Mouse (Mus musculus) liver, embryonic 13.5 days (tissue): ENCODE data around the gene Cys1. TPM values are rescaled to one million over a fixed set of nuclear protein-coding genes. Genes with fewer than 3 reads are reported as not detected.
"Not testable (repeated sequence)": the region's sequence is repeated elsewhere in the genome, so short reads cannot be mapped to it uniquely, and the experiment has no call there.

ENCODE experiments used
- ATAC-seq: fragments of 200-750 bp; cut with Nextera tagmentation; 2 replicates; pipeline ENCODE4 v1.8.0; 2017; ENCODE audit warnings: low read depth, mild to moderate bottlenecking, moderate number of reproducible peaks, moderate library complexity
- DNase-seq: peaks from one replicate; pipeline ENCODE4 v3.0.0; 2022
- H3K27ac ChIP-seq: fragments of 300-500 bp; sonication (generic); 2 replicates; pipeline ENCODE4 v1.5.1; 2015; ENCODE audit warnings: moderate library complexity, mild to moderate bottlenecking, inconsistent platforms
- H3K27me3 ChIP-seq: fragments of 300-500 bp; sonication (generic); 2 replicates; pipeline ENCODE4 v1.6.1; 2015; ENCODE audit warnings: mild to moderate bottlenecking, inconsistent platforms
- H3K36me3 ChIP-seq: fragments of 300-500 bp; sonication (generic); 2 replicates; pipeline ENCODE4 v1.6.1; 2015; ENCODE audit warnings: mild to moderate bottlenecking, inconsistent platforms
- H3K4me1 ChIP-seq: fragments of 300-500 bp; sonication (generic); replicated peaks from 2 replicates; pipeline ENCODE4 v1.6.1; 2015; ENCODE audit warnings: inconsistent platforms
- H3K4me2 ChIP-seq: fragments of 300-500 bp; sonication (generic); 2 replicates; pipeline ENCODE4 v1.6.1; 2015; ENCODE audit warnings: inconsistent platforms, mild to moderate bottlenecking, moderate library complexity
- H3K4me3 ChIP-seq: fragments of 300-500 bp; sonication (generic); replicated peaks from 2 replicates; pipeline ENCODE4 v1.5.1; 2015; ENCODE audit warnings: mild to moderate bottlenecking, inconsistent platforms
- H3K9ac ChIP-seq: fragments of 300-500 bp; sonication (generic); 2 replicates; pipeline ENCODE4 v1.6.1; 2015; ENCODE audit warnings: mild to moderate bottlenecking, inconsistent platforms
- H3K9me3 ChIP-seq: fragments of 300-500 bp; sonication (generic); replicated peaks from 2 replicates; pipeline ENCODE4 v1.6.1; 2016; ENCODE audit warnings: inconsistent platforms
- WGBS: fragments of 180-500 bp; shearing (Covaris S2); methylation state at CpG from one replicate; pipeline ENCODE4 v1.1.7; 2015; ENCODE audit not compliant: insufficient replicate concordance; 5-methylcytosine and 5-hydroxymethylcytosine counted together
- polyA plus RNA-seq: library from polyadenylated mRNA; unstranded; fragments of >200 nt; fragmentation: Nextera tagmentation; extraction: Ambion mirVana; gene quantifications from 2 replicates; pipeline ENCODE4 v1.2.1, GENCODE M21; 2015

Gene Cys1
- polyA plus RNA-seq, 1 experiment from 2014 or later: 0.38 TPM

GRCm38 (mm10) chr12:24709409-24709808 is 27.8 kb upstream of the Cys1 start:
- Histone ChIP-seq H3K4me3 (peak overlapping the region; percentile 79), H3K9me3 (no peaks in the 10 kb centered on the region), H3K27ac (peak overlapping the region; percentile 90), H3K4me2 (peak overlapping the region; percentile 82), H3K36me3 (peaks cover 56% of the 10 kb centered on the region), H3K27me3 (no peaks in the 10 kb centered on the region), H3K4me1 (peaks cover 76% of the 10 kb centered on the region), H3K9ac (peak overlapping the region; percentile 88)
- no peak for ATAC-seq
- no peak for DNase-seq
- WGBS: 7% methylated on average over 6 of the region's 6 CpGs

DNA sequence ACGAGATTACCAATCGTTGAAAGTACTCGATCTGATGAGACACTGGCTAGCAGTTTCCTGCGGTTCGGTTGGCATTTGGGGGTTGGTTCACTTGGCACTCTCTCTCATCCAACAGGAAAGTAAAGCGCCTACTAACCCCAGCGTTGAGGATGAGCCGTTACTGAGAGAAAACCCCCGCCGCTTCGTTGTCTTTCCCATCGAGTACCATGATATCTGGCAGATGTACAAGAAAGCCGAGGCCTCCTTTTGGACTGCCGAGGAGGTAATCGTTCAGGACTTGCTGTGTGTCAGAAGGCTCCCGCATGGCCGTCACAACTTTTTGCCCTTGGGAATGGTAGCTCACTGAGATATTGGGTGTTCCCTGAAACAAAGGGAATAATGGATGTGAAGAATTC is 27.2 kb upstream of the Cys1 start:
- DNase-seq: no peak
- Histone ChIP-seq H3K27ac (peak overlapping the region; percentile 90), H3K27me3 (no peaks in the 10 kb centered on the region), H3K4me1 (peaks cover 78% of the 10 kb centered on the region), H3K4me2 (peak overlapping the region; percentile 82), H3K4me3 (peak overlapping the region; percentile 79), H3K36me3 (peaks cover 53% of the 10 kb centered on the region), H3K9ac (peak overlapping the region; percentile 88), H3K9me3 (no peaks in the 10 kb centered on the region)
- ATAC-seq: no peak
- WGBS: 1% methylated on average over 17 of the region's 17 CpGs

DNA sequence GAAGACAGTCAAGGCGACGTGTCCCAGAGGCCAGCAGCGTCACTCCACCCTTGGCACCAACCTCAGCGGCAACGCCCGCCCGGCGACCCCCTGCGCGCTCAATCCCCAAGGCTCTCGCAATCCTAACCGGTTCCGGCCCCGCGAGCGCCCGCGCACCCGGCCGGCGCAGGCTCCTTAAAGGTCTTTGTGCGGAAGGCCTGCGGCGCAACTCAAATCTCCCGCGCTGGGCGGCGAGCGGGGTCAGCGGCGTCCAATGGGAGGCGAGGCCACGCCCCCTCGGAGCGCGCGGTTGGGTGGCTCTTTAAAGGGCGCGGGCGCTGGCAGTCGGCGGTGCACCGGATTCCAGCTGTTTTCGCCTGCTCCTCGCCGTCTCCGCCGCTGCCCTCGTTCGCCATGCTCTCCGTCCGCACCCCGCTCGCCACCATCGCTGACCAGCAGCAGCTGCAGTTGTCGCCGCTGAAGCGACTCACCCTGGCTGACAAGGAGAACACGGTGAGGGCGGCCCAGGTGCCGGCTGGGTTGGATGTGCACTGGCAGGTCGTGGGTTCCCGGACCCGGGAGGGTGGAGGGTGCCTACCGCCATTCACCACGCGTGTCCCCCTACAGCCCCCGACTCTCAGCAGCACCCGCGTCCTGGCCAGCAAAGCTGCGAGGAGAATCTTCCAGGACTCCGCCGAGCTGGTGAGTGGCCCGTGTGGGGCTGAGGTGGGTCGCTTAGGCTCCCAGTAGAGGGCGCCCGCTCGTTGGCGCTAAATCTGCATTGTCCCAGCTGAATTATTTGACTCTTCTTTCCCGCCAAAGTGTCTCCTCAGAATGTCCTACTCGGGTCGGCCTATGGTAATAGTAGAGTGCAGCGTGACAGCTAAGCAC is 26.6 kb upstream of the Cys1 start, which contains the start of gene Rrm2:
Gene Rrm2, plus strand, starts transcription at position 288 of the 870 bp plus-strand sequence.
- peak within 1 kb of the TSS; percentile 82 for H3K4me2 ChIP-seq
- under 1% methylated on average over 83 of the region's 83 CpGs for WGBS
- no peaks in the 10 kb centered on the region for H3K27me3 ChIP-seq
- peak within 1 kb of the TSS; percentile 92 for H3K27ac ChIP-seq
- ATAC-seq: peak; percentile 78
- DNase-seq: peak; percentile 95
- H3K9me3 ChIP-seq: no peaks in the 10 kb centered on the region
- H3K4me1 ChIP-seq: peaks cover 78% of the 10 kb centered on the region
- H3K4me3 ChIP-seq: peak within 1 kb of the TSS; percentile 79
- H3K36me3 ChIP-seq: peaks cover 47% of the 10 kb centered on the region
- peak within 1 kb of the TSS; percentile 88 for H3K9ac ChIP-seq

DNA sequence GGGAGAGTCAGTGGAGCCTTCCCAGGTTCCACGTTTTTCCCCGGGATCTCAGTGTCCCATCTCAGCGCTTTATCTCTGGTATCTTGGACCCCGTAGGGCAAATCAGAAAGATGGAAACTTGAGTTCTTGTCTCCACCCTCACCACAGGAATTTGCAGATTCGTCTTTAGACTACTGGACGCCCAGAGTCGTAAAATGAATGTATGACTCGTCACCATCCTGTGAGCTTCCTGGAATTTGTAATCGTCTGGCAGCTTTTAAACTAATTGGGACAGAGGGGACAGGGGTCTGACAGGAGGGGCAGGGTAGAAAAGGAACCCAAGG is 25.8 kb upstream of the Cys1 start:
- under 1% methylated on average over 9 of the region's 9 CpGs for WGBS
- peaks cover 78% of the 10 kb centered on the region for H3K4me1 ChIP-seq

GRCm38 (mm10) chr12:24706764-24707479 is 25.3 kb upstream of the Cys1 start:
- Histone ChIP-seq H3K9me3 (no peaks in the 10 kb centered on the region), H3K27me3 (no peaks in the 10 kb centered on the region), H3K9ac (peak overlapping the region; percentile 88), H3K4me1 (peaks cover 78% of the 10 kb centered on the region), H3K4me3 (peak overlapping the region; percentile 79), H3K4me2 (peak overlapping the region; percentile 82), H3K27ac (peak overlapping the region; percentile 92), H3K36me3 (peaks cover 35% of the 10 kb centered on the region)
- peak; percentile 85 for DNase-seq
- under 1% methylated on average over 27 of the region's 27 CpGs for WGBS
- peak; percentile 70 for ATAC-seq

More for the DNA sequence above, 25.8 kb upstream of the Cys1 start:
- DNase-seq (no peak), ATAC-seq (no peak)
- Histone ChIP-seq H3K27ac (peak overlapping the region; percentile 92), H3K27me3 (no peaks in the 10 kb centered on the region), H3K9ac (peak overlapping the region; percentile 88), H3K4me2 (peak overlapping the region; percentile 82), H3K36me3 (peaks cover 40% of the 10 kb centered on the region), H3K9me3 (no peaks in the 10 kb centered on the region), H3K4me3 (peak overlapping the region; percentile 79)

DNA sequence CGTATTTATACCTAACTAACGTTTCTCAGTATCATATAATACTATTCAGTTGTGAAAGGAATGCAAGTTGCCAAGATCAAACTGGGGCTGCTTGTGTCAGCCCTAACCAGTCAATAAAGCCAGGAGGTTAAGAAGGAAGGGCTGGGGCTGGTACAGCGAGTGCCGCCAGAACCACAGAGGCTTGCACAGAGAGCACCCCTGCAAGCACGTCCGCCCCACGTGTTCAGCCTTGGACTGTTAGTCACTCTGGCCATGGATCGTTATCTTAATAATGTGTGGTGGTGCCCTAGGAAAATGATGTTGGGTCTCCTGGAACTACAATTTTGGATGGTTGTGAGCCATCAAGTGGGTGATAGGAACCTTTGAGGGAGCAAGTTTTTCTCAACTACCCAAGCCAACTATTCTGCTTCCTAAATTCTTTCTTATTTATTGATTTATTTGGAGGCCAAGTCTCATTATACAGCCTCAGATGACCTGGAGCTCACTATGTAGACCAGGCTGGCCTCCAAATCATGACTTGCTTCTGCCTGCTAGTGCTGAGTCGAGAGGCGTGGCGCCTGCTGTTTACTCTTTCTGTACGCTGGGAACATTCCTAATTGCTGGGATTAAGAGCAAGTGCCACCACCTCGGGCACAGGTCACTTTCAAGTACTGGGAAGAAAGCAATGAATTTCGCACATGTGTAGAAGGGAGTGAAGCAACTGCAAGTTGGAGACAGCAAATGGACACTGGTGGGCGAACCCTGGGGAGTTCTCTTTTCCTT is 24.1 kb upstream of the Cys1 start:
- peak; percentile 27 for ATAC-seq
- Histone ChIP-seq H3K27me3 (no peaks in the 10 kb centered on the region), H3K4me2 (peak overlapping the region; percentile 82), H3K4me1 (peaks cover 68% of the 10 kb centered on the region), H3K36me3 (peaks cover 22% of the 10 kb centered on the region), H3K9ac (peak overlapping the region; percentile 88), H3K9me3 (no peaks in the 10 kb centered on the region), H3K4me3 (peak overlapping the region; percentile 79), H3K27ac (peak overlapping the region; percentile 92)
- 70% methylated on average over 15 of the region's 15 CpGs for WGBS
- no peak for DNase-seq

DNA sequence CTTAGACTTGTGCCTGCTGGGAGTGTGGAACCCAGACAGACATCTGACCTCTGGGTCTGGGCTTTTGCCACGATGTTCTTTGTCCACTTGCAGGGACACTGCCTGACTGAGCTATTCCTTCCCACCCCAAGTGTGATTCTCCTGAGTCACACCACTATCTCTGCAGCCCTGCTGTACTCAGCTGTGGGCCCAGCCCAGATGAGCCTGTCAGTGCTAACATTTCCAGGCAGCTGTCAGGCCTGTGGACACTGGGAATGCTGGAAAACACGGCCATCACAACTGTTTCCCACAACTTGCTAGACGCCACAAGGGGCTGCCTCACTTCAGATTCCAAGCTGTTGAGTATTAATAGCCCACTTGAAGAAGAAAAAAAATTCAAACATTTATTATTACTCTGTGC is 21.4 kb upstream of the Cys1 start:
- Histone ChIP-seq H3K9me3 (no peaks in the 10 kb centered on the region), H3K27ac (peak overlapping the region; percentile 92), H3K4me2 (peak overlapping the region; percentile 52), H3K4me3 (no peak overlapping the region), H3K27me3 (0 out of 2 replicates have a peak, but pooled peaks cover 6% of the 10 kb centered on the region), H3K9ac (peak overlapping the region; percentile 66), H3K4me1 (peaks cover 54% of the 10 kb centered on the region), H3K36me3 (0 out of 2 replicates have a peak, but pooled peaks cover 3% of the 10 kb centered on the region)
- peak; percentile 60 for DNase-seq
- peak; percentile 77 for ATAC-seq
- 61% methylated on average over 3 of the region's 3 CpGs for WGBS

DNA sequence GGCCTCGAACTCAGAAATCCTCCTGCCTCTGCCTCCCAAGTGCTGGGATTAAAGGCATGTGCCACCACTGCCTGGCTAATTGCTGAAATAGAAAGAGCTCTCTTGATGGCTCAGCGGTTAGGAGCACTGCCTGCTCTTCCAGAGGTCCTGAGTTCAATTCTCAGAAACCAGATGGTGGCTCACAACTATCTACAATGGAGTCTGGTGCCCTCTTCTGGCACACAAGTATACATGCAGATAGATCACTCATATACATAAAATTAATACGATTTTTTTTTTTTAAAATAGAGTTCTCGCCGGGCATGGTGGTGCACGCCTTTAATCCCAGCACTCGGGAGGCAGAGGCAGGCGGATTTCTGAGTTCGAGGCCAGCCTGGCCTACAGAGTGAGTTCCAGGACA is 20.0 kb upstream of the Cys1 start:
- H3K4me1 ChIP-seq: peaks cover 54% of the 10 kb centered on the region
- not testable (repeated sequence) for H3K27ac ChIP-seq, H3K4me2 ChIP-seq, H3K36me3 ChIP-seq, H3K9me3 ChIP-seq, DNase-seq, H3K9ac ChIP-seq, H3K4me3 ChIP-seq, H3K27me3 ChIP-seq, ATAC-seq
- 67% methylated on average over 9 of the region's 9 CpGs for WGBS

- Histone ChIP-seq H3K27ac (no peak overlapping the region), H3K4me2 (no peak overlapping the region), H3K4me1 (peaks cover 37% of the 10 kb centered on the region), H3K9me3 (no peaks in the 10 kb centered on the region), H3K27me3 (peaks cover 12% of the 10 kb centered on the region; the same call in 1 of the 2 replicates), H3K4me3 (no peak overlapping the region), H3K36me3 (0 out of 2 replicates have a peak, but pooled peaks cover 3% of the 10 kb centered on the region), H3K9ac (no peak overlapping the region)
- DNase-seq (no peak), ATAC-seq (no peak)
- 64% methylated on average over 10 of the region's 10 CpGs for WGBS
These were observed 18.0 kb upstream of the Cys1 start for GRCm38 (mm10) chr12:24699578-24699977.

DNA sequence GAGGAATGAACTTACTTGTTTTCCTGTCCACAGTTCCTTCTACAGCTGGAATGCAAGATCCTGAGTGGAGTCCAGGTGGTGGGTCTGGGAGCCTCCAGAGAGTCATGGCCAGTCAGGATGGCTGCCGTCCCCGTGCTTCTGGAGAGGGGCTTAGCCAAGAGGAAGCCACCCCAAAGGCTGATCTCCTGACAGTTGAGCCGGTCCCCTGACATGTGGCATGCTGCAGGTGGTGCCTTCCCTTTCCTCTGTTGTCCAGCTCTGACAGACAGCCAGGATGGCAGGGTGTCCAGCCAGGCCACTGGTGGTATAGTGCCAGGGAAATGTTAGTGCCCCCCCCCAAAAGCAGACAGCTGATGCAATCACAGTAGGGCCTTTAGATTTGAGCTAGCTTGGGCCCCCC is 16.9 kb upstream of the Cys1 start:
- H3K9ac ChIP-seq: no peak overlapping the region
- 49% methylated on average over 3 of the region's 3 CpGs for WGBS
- ATAC-seq: no peak
- no peak overlapping the region for H3K27ac ChIP-seq
- H3K9me3 ChIP-seq: no peaks in the 10 kb centered on the region
- H3K4me1 ChIP-seq: peaks cover 27% of the 10 kb centered on the region
- H3K4me3 ChIP-seq: no peak overlapping the region
- peaks cover 12% of the 10 kb centered on the region; the same call in 1 of the 2 replicates for H3K27me3 ChIP-seq
- no peak overlapping the region for H3K4me2 ChIP-seq
- DNase-seq: no peak
- H3K36me3 ChIP-seq: no peaks in the 10 kb centered on the region
